Mouse (Mus musculus): ENCODE data around the gene Capn10. TPM values are rescaled to one million over a fixed set of nuclear protein-coding genes. Genes with fewer than 3 reads are reported as not detected.
A peak's percentile ranks its signal among the peaks of the same experiment; 100 is the strongest.

Capn10 gene
- polyA plus RNA-seq, 1 experiment = 0.75 TPM

DNA sequence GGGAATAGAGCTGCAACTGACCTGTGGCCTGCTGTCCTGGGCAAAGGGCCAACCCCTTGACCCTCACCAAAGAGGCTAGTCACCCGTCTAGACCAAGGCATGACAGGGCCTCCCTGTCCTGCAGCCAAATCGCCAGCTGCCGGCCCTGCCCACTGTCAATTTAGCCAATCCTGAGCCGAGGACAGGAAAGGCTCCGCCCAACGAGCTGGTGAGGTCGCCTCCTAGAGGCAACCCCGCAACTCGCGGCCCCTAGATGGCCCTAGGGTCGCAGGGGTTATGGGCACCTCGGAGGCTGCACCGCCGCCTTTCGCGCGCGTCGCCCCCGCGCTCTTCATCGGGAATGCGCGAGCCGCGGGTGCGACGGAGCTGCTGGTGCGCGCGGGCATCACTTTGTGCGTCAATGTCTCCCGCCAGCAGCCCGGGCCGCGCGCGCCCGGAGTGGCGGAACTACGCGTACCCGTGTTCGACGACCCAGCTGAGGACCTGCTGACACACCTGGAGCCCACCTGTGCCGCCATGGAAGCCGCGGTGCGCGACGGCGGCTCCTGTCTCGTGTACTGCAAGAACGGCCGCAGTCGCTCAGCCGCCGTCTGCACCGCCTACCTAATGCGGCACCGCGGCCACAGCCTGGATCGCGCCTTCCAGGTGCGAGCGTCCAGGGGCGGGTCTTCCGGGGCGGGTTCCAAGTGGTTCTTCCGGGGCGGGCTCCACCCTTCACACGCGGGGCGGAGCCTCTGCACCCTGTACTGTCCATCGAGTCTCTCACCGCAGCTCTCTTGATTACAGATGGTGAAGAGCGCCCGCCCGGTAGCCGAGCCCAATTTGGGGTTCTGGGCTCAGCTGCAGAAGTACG lies 27.2 kb upstream of the Capn10 start, which contains the start of gene Dusp28:
Gene Dusp28, plus strand, starts transcription at position 203 of the 853 bp plus-strand sequence.
- Histone ChIP-seq H3K4me3 (replicated peaks) (peak within 1 kb of the TSS; percentile 85), H3K4me1 (ENCODE audit: control insufficient read depth) (peaks cover 64% of the 10 kb centered on the region), H3K27me3 (ENCODE audit: control insufficient read depth) (peaks cover 11% of the 10 kb centered on the region), H3K36me3 (ENCODE audit: control insufficient read depth) (no peaks in the 10 kb centered on the region), H3K9me3 (ENCODE audit: control insufficient read depth, low read length) (no peaks in the 10 kb centered on the region)
- TF ChIP-seq GATA1 (IDR thresholded peaks at IDR 0.05; ENCODE audit: low read length) (no peak), TAL1 (IDR thresholded peaks at IDR 0.05; ENCODE audit: low read length) (no peak)

DNA sequence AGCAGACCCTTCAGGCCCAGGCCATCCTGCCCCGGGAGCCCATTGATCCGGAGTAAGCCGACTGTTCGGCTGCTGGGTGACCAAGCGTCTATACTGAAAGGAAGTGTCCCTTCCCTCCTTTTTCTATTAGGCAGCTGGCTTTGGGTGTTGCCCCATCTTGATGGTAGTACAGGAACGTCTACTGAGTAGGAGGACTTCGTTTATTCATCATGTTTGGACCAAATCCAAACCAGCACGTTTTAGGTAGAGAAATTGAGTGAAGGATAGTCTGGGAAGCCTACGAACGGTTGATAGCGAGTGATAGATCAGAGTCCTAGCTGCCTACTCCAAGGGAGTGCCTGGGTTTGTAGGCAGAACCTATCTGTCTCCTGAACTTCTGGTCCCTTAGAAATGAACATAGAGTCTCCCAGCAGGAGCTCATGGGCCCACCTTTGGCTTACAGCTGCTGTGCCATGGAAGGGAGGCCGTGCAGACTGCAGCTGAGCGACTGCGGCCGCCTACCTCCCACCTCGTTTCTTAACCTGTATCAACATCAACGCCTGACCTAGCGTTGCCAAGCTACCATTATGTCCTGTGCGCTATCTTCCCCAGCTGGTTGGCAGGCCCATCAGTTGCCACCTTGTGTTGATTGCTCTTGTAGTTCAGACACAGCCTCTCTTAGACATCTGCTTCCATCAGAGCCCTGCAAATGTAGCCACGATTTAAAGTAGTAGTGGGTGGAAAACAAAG lies 26.4 kb upstream of the Capn10 start:
- TF ChIP-seq TAL1 (IDR thresholded peaks at IDR 0.05; ENCODE audit: low read length) = no peak
- TF ChIP-seq GATA1 (IDR thresholded peaks at IDR 0.05; ENCODE audit: low read length) = no peak
- H3K9me3 ChIP-seq (ENCODE audit: control insufficient read depth, low read length) = no peaks in the 10 kb centered on the region
- no peaks in the 10 kb centered on the region; the same call in 1 of the 2 replicates for H3K36me3 ChIP-seq (ENCODE audit: control insufficient read depth)
- H3K27me3 ChIP-seq (ENCODE audit: control insufficient read depth) = peaks cover 4% of the 10 kb centered on the region
- peaks cover 70% of the 10 kb centered on the region for H3K4me1 ChIP-seq (ENCODE audit: control insufficient read depth)
- peak overlapping the region; percentile 85 for H3K4me3 ChIP-seq (replicated peaks)

DNA sequence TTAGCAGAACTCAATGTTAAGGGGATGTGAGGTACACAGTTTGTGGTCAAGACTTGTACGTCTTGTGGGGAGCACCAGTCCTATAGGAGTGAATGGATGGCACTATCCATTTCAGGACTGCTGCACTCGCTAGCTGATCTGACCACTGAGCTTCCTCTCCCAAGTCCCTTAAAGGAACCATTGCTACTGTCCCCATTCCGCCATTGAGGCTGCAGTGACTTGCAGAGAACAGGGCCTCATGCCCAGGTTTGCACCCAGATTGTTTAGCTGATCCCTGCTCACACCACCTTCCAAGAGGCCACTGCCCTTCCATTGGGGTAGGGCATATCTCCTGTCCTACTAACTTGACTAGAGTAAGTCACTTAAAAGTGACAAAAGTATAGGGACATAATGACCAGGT lies 25.5 kb upstream of the Capn10 start:
- no peaks in the 10 kb centered on the region; the same call in 1 of the 2 replicates for H3K27me3 ChIP-seq (ENCODE audit: control insufficient read depth)
- H3K36me3 ChIP-seq (ENCODE audit: control insufficient read depth) = peaks cover 3% of the 10 kb centered on the region
- H3K4me3 ChIP-seq (replicated peaks) = no peak overlapping the region
- H3K9me3 ChIP-seq (ENCODE audit: control insufficient read depth, low read length) = no peaks in the 10 kb centered on the region
- peaks cover 69% of the 10 kb centered on the region for H3K4me1 ChIP-seq (ENCODE audit: control insufficient read depth)
- TF ChIP-seq GATA1 (IDR thresholded peaks at IDR 0.05; ENCODE audit: low read length) (no peak), TAL1 (IDR thresholded peaks at IDR 0.05; ENCODE audit: low read length) (no peak)

DNA sequence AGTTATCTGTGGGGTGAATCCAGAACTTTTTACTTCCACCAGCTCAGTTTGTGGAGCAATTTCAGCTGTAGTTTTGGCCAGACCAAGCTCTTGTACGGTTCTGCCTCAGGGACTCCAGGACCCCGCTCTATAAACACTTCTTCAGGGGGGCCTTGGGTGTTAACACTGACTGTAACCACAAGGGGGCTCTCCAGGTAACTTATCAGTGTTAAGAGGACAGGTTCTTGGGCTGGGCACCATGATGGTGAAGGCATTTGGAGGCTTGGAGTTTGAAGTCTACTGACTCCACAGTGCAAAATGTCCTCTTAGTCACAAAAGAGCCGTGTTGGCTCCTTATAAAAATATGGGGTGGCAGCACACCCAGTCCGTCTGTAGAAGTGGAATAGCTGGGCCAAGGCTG lies 25.1 kb upstream of the Capn10 start:
- Histone ChIP-seq H3K9me3 (ENCODE audit: control insufficient read depth, low read length) (no peaks in the 10 kb centered on the region), H3K4me1 (ENCODE audit: control insufficient read depth) (peaks cover 69% of the 10 kb centered on the region), H3K4me3 (replicated peaks) (no peak overlapping the region), H3K27me3 (ENCODE audit: control insufficient read depth) (no peaks in the 10 kb centered on the region; the same call in 1 of the 2 replicates), H3K36me3 (ENCODE audit: control insufficient read depth) (peaks cover 6% of the 10 kb centered on the region)
- no peak for TF ChIP-seq GATA1 (IDR thresholded peaks at IDR 0.05; ENCODE audit: low read length)
- TF ChIP-seq TAL1 (IDR thresholded peaks at IDR 0.05; ENCODE audit: low read length) = no peak

DNA sequence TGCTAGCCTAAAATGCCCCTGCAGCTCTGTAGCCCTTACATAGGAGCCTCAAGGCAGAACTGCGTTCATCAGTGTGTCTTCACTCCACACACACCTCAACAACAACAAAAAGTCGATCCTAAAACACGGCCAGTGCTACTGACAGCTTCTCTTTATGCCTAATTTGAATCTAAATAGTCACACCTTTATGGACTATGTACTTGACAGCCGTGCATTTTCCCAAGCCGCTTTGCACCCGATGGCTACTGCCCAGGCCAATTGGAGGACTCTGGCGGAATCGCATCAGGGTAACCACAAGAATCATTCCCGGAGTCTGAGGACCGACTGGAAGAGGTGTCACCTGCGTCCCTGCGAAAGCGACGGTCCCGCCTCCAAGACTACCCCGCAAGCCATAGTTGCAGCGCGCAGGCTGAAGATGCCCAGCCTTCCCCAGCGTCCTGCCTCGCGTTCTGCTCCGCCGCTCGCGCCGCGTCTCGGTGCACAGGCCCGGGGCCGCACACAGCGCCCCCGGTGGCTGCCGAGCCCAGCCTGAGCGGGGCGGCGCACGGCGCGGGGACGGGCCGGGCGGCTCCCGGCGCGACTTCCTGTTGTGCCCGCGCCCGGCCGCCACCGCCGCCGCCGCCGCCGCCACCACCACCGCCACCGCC lies 23.8 kb upstream of the Capn10 start, which contains the start of gene Rnpepl1:
Gene Rnpepl1, plus strand, starts transcription at position 545 of the 647 bp plus-strand sequence.
- no peak for TF ChIP-seq GATA1 (IDR thresholded peaks at IDR 0.05; ENCODE audit: low read length)
- TF ChIP-seq TAL1 (IDR thresholded peaks at IDR 0.05; ENCODE audit: low read length) = no peak
- Histone ChIP-seq H3K27me3 (ENCODE audit: control insufficient read depth) (no peaks in the 10 kb centered on the region; the same call in 1 of the 2 replicates), H3K4me3 (replicated peaks) (peak within 1 kb of the TSS; percentile 85), H3K36me3 (ENCODE audit: control insufficient read depth) (peaks cover 18% of the 10 kb centered on the region), H3K4me1 (ENCODE audit: control insufficient read depth) (peaks cover 69% of the 10 kb centered on the region), H3K9me3 (ENCODE audit: control insufficient read depth, low read length) (no peaks in the 10 kb centered on the region)

DNA sequence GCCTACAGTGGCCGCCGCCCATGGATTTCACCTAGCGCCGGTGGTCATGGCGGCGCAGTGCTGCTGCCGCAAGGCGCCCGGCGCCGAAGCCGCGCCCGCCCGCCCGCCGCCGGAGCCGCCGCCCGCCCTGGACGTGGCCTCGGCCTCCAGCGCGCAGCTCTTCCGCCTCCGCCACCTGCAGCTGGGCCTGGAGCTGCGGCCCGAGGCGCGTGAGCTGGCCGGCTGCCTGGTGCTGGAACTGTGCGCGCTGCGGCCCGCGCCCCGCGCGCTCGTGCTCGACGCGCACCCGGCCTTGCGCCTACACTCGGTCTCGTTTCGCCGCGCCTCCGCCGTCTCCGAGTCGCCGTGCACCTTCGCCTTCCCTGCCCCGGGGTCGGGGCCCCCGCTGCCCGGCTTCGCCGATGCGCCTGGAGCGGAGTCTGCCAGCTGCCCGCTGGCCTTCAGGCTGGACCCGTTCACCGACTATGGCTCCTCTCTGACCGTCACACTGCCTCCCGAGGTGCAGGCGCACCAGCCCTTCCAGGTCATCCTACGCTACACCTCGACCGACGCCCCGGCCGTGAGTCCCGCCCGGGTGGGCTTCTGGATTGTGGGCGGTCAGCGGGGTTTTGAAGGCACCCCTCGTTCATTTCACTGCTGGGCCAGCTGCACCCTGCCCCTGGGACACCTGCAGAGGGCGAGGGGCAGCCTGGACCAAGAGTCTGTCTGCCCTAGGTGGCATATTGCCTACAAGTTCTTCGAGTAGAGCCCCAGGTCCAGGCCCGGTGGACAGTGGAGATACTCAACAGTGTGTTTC lies 23.1 kb upstream of the Capn10 start:
- Histone ChIP-seq H3K9me3 (ENCODE audit: control insufficient read depth, low read length) (no peaks in the 10 kb centered on the region), H3K27me3 (ENCODE audit: control insufficient read depth) (no peaks in the 10 kb centered on the region; the same call in 1 of the 2 replicates), H3K4me3 (replicated peaks) (peak overlapping the region; percentile 85), H3K36me3 (ENCODE audit: control insufficient read depth) (peaks cover 26% of the 10 kb centered on the region), H3K4me1 (ENCODE audit: control insufficient read depth) (peaks cover 65% of the 10 kb centered on the region)
- no peak for TF ChIP-seq GATA1 (IDR thresholded peaks at IDR 0.05; ENCODE audit: low read length)
- no peak for TF ChIP-seq TAL1 (IDR thresholded peaks at IDR 0.05; ENCODE audit: low read length)

DNA sequence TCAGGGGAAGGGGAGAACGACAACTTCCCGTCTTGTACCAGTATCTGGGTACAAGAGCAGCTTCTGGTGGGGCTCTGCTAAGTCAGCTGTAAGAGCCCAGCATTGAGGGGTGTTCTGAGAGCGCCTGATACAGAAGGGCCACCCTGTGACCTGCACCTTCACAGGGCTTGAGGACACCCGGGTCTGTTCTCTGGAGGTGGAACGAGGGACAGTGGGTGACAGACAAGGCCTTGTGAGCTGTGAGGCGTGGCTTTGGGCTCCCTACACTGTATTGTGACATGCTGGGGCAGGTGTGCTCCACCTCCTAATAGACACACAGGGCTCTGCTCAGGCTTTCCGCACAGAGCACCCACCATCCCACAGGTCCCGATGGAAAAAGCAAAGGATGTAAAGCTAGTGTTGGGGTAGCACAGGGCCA lies 22.4 kb upstream of the Capn10 start:
- Histone ChIP-seq H3K9me3 (ENCODE audit: control insufficient read depth, low read length) (no peaks in the 10 kb centered on the region), H3K27me3 (ENCODE audit: control insufficient read depth) (no peaks in the 10 kb centered on the region; the same call in 1 of the 2 replicates), H3K36me3 (ENCODE audit: control insufficient read depth) (peaks cover 32% of the 10 kb centered on the region), H3K4me1 (ENCODE audit: control insufficient read depth) (peaks cover 59% of the 10 kb centered on the region), H3K4me3 (replicated peaks) (peak overlapping the region; percentile 85)
- TF ChIP-seq TAL1 (IDR thresholded peaks at IDR 0.05; ENCODE audit: low read length) (no peak), GATA1 (IDR thresholded peaks at IDR 0.05; ENCODE audit: low read length) (no peak)

DNA sequence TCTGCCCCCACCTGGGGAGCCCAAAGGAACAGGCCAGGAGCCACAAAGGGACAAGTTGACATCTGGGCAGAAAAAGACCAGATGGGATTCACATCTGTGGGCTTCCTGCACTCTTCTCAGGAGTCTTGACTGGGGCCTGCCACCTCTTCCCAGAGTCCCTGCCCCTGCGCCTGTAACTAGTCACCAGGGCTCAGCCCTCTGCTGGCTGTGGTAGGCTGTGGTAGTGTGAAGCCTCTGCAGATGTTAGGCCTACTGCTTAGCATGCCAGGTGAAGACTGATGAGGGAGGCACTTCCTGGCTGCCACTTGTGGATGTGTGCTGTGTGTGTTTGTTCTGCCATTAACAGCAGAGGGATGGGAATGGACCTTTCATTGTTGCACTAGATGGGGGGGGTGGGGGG lies 21.9 kb upstream of the Capn10 start:
- Histone ChIP-seq H3K4me3 (replicated peaks) (peak overlapping the region; percentile 85), H3K36me3 (ENCODE audit: control insufficient read depth) (peaks cover 38% of the 10 kb centered on the region), H3K9me3 (ENCODE audit: control insufficient read depth, low read length) (no peaks in the 10 kb centered on the region), H3K4me1 (ENCODE audit: control insufficient read depth) (peaks cover 55% of the 10 kb centered on the region), H3K27me3 (ENCODE audit: control insufficient read depth) (no peaks in the 10 kb centered on the region; the same call in 1 of the 2 replicates)
- TF ChIP-seq GATA1 (IDR thresholded peaks at IDR 0.05; ENCODE audit: low read length) (no peak), TAL1 (IDR thresholded peaks at IDR 0.05; ENCODE audit: low read length) (no peak)
